Mouse (Mus musculus): ENCODE measurements around the gene Srgap1. TPM values are rescaled to one million over a fixed set of nuclear protein-coding genes. Genes with fewer than 3 reads are reported as not detected.
A peak's percentile ranks its signal among the peaks of the same experiment; 100 is the strongest.

The Srgap1 gene
- total RNA-seq, 2 experiments from 2014 or later: 25.9 to 26.7 TPM

GRCm38 (mm10) chr10:121754237-121754636, 292.9 kb downstream of the Srgap1 start:
- intact Hi-C loops (cut with DNase I): no loop called here
- no peak for DNase-seq (ENCODE audit: extremely low spot score in 1 of 2, low spot score in 2 of 2)

DNA sequence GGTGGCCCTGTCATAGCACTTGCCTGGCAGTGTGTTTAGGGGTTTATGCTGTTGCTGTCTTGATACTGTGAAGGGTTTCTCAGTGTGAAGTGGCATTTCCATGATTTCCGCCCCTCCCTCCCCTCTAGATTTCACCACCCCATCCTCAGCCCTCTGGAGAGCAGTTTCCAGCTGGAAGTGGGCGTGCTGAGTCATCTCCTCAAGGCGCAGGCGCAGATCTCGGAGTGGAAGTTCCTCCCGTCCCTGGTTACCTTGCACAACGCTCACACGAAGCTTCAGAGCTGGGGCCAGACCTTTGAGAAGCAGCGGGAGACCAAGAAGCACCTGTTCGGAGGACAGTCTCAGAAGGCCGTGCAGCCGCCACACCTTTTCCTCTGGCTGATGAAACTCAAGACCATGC, 296.9 kb downstream of the Srgap1 start:
- no peak for DNase-seq (ENCODE audit: extremely low spot score in 1 of 2, low spot score in 2 of 2)
- intact Hi-C loops (cut with DNase I): no loop called here

DNA sequence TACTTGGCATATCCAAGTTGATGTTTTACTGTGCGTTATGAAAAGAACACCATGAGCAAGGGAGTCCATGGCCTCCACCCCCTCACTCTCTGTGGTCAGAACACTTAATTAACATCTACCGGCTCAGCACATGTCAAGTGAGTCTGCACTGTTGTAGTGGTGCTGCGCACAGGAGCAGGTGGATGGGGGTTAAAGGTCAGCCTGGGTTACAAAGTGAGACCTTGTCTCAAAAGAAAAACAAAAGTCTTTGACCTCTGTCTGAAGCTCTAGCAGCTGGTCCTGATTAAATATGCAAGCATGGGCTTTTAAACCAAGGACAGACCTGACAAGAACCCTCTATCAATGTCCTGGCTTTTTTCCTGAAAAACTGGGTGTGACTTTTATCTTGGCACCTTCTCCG, 304.8 kb downstream of the Srgap1 start:
- no peak for DNase-seq (ENCODE audit: extremely low spot score in 1 of 2, low spot score in 2 of 2)
- intact Hi-C loops (cut with DNase I): no loop called here

- intact Hi-C loops (cut with DNase I): no loop called here
These were observed 307.3 kb downstream of the Srgap1 start, which contains the start of gene BC048403 for GRCm38 (mm10) chr10:121739548-121740505. Gene BC048403, plus strand, starts transcription at chr10:121739937.

GRCm38 (mm10) chr10:121737256-121737655, 309.9 kb downstream of the Srgap1 start:
- intact Hi-C loops (cut with DNase I): no loop called here

More at GRCm38 (mm10) chr10:121739548-121740505, 307.3 kb downstream of the Srgap1 start, which contains the start of gene BC048403:
- peak; percentile 74 to 91 for DNase-seq (ENCODE audit: extremely low spot score in 1 of 2, low spot score in 2 of 2)

DNA sequence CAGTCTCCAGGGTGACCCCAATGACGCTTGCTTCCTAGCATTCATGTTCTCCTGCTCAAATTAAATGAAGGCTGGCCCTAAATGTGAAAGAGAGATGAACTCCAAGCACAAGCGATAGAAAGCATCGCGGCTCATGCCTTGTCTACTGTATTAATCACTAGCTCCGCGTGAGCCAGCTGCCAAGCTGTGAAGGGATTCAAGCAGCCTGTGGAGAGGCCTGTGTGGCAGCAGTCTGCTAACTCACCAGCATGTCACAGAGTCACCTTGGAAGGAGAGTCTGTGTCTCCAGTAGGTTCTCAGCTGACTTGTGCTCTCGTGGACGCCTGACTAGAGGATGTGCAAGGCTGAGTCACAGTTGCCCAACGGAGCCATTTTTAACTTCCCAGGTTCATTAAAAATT, 314.6 kb downstream of the Srgap1 start:
- intact Hi-C loops (cut with DNase I): no loop called here
- no peak for DNase-seq (ENCODE audit: extremely low spot score in 1 of 2, low spot score in 2 of 2)

More at GRCm38 (mm10) chr10:121737256-121737655, 309.9 kb downstream of the Srgap1 start:
- no peak for DNase-seq (ENCODE audit: extremely low spot score in 1 of 2, low spot score in 2 of 2)

DNA sequence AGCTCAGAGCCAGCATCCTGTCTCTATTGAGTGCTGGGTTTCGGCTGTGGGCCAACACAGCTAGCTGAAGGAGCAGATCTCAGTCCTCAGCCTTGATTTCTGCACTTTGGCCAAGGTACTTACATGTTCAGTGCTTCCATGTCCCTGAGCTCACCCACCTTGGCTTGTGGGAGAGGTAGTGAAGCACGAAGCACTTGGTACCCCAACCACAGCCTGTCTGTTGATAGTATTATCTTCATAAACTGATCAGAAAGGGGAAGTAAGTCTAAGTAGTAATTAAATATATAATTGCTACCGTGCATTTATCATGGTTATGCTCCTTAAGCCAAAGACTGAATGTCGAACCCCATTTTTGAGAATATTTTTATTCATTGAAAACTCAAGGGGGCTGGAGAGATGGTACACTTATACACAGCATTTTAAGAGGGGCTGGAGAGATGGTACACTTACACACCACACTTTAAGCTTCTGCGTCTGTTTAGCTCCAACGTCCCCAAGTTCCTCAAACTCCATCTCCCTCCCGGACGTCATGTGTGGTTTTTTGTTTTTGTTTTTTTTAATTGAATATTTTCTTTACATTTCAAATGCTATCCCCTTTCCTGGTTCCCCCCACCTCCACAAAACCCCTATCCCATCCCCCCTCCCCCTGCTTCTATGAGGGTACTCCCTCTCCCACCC, 315.9 kb downstream of the Srgap1 start:
- intact Hi-C loops (cut with DNase I): no loop called here
- no peak for DNase-seq (ENCODE audit: extremely low spot score in 1 of 2, low spot score in 2 of 2)

Other genes starting within 250 kb of the Srgap1 start
- gene Rxylt1, start 50.1 kb upstream of the Srgap1 start, total RNA-seq (2021): 10 to 100 TPM; 42.0 to 46.6 TPM